Mouse (Mus musculus) liver, embryonic 11.5 days (tissue): ENCODE measurements around the gene Eno3. TPM values are rescaled to one million over a fixed set of nuclear protein-coding genes. Genes with fewer than 3 reads are reported as not detected.

Experiments used
- ATAC-seq: fragments of 200-750 bp; cut with Nextera tagmentation; replicated peaks from 2 replicates; pipeline ENCODE4 v1.8.0; 2017; ENCODE audit warnings: moderate number of reproducible peaks, mild to moderate bottlenecking, moderate TSS enrichment, moderate library complexity; ENCODE audit not compliant: low FRiP score
- DNase-seq: peaks from one replicate; pipeline ENCODE4 v3.0.0-alpha.2; 2017; ENCODE audit warnings: low spot score
- H3K27ac ChIP-seq: fragments of 300-500 bp; sonication (generic); 2 replicates; pipeline ENCODE4 v1.5.1; 2014; ENCODE audit warnings: mild to moderate bottlenecking, low read depth, low read length, control low read depth
- H3K27me3 ChIP-seq: fragments of 300-500 bp; sonication (generic); replicated peaks from 2 replicates; pipeline ENCODE4 v1.6.1; 2014; ENCODE audit warnings: low read length, mixed read lengths; ENCODE audit not compliant: control insufficient read depth, insufficient read depth
- H3K36me3 ChIP-seq: fragments of 300-500 bp; sonication (generic); 2 replicates; pipeline ENCODE4 v1.6.1; 2014; ENCODE audit warnings: mild to moderate bottlenecking, low read length, moderate library complexity, mixed read lengths; ENCODE audit not compliant: control insufficient read depth, insufficient read depth
- H3K4me1 ChIP-seq: fragments of 300-500 bp; sonication (generic); replicated peaks from 2 replicates; pipeline ENCODE4 v1.6.1; 2014; ENCODE audit warnings: low read length, mixed read lengths; ENCODE audit not compliant: control insufficient read depth, insufficient read depth
- H3K4me2 ChIP-seq: fragments of 300-500 bp; sonication (generic); 2 replicates; pipeline ENCODE4 v1.6.1; 2014; ENCODE audit warnings: mild to moderate bottlenecking, control low read depth, moderate library complexity
- H3K4me3 ChIP-seq: fragments of 300-500 bp; sonication (generic); 2 replicates; pipeline ENCODE4 v1.5.1; 2014; ENCODE audit warnings: low read depth, low read length, control low read depth
- H3K9ac ChIP-seq: fragments of 300-500 bp; sonication (generic); 2 replicates; pipeline ENCODE4 v1.6.1; 2014; ENCODE audit warnings: low read depth, low read length, control low read depth
- H3K9me3 ChIP-seq: fragments of 300-500 bp; sonication (generic); 2 replicates; pipeline ENCODE4 v1.6.1; 2016; ENCODE audit warnings: low read length, inconsistent platforms, mixed read lengths; ENCODE audit not compliant: control insufficient read depth
- WGBS: fragments of 180-500 bp; shearing (Covaris S2); extraction: QIAGEN DNeasy Blood & Tissue Kit; methylation state at CpG from one replicate; pipeline ENCODE4 v1.1.7; 2014; 5-methylcytosine and 5-hydroxymethylcytosine counted together
- polyA plus RNA-seq: library from polyadenylated mRNA; unstranded; fragments of >200 nt; fragmentation: Nextera tagmentation; extraction: Ambion mirVana; gene quantifications from 2 replicates; pipeline ENCODE4 v1.2.1, GENCODE M21; 2014

The Eno3 gene
- polyA plus RNA-seq, 1 experiment from 2014 or later = 20.1 TPM

DNA sequence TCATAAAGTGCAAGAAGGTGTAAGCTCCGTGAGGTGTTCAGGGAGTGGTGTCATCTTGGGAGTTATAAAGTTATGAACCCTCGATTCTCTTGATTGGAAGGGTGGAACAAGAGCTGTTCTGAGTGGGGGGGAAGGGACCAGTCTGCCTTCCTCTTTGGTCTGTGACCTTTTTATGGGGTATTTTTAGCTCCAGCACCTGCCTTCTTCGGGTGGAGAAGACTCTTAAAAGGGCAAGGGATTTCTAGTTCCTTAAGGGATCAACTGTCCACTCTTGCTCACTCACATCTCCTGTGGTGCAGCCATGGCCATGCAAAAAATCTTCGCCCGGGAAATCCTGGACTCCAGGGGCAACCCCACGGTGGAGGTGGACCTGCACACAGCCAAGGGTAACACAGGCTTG, 571 bp downstream of the Eno3 start:
- WGBS = 42% methylated on average over 6 of the region's 6 CpGs
- peak overlapping the region; percentile 100 for H3K27ac ChIP-seq

DNA sequence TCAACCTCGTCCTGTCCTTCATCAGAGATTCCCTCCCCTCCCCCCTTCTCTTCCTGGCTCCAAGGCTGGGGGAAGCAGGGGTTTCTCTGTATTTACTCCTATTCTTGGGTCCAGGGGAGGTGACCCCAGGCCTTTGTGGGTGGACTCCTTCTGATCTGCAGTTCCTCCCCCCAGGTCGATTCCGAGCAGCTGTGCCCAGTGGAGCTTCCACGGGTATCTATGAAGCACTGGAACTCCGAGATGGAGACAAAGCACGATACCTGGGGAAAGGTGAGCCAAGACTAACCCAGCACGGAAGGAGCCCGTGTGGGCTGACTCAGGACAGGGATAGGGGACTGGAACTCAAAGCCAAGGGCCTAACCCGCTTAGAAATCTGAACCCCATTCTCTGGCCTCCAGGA, 989 bp downstream of the Eno3 start:
- DNase-seq = no peak
- H3K36me3 ChIP-seq = peaks cover 5% of the 10 kb centered on the region
- H3K9me3 ChIP-seq = no peaks in the 10 kb centered on the region
- H3K4me1 ChIP-seq = peaks cover 30% of the 10 kb centered on the region
- no peak for ATAC-seq
- H3K27me3 ChIP-seq = no peaks in the 10 kb centered on the region
- WGBS = 59% methylated on average over 9 of the region's 9 CpGs
- no peak overlapping the region for H3K4me3 ChIP-seq
- H3K4me2 ChIP-seq = peak overlapping the region; percentile 92
- 0 out of 2 replicates have a peak overlapping the region, but pooled peaks have one; percentile 25 for H3K9ac ChIP-seq
- no peak overlapping the region for H3K27ac ChIP-seq

More for the DNA sequence above, 571 bp downstream of the Eno3 start:
- Histone ChIP-seq H3K9ac (0 out of 2 replicates have a peak overlapping the region, but pooled peaks have one; percentile 25), H3K36me3 (peaks cover 6% of the 10 kb centered on the region), H3K9me3 (no peaks in the 10 kb centered on the region), H3K4me1 (peaks cover 34% of the 10 kb centered on the region), H3K4me3 (no peak overlapping the region), H3K4me2 (peak overlapping the region; percentile 92), H3K27me3 (no peaks in the 10 kb centered on the region)
- DNase-seq = no peak
- no peak for ATAC-seq

DNA sequence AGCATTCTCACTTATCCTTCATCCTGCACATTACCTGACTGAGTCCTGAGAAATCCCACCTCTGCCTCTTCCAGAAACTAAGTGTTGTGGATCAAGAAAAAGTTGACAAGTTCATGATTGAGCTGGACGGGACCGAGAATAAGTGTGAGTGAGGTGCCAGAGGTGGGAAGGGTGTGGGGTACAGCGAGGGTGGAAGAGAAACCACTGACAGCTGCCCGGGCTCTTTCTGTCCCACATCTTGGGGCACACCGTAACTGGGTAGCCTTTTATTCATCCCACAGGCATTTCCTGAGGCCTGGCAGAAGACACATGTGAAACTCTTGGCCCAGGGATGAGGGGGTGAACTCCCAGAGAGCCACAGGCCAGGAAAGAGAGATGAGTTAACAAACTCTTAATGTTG, 1.5 kb downstream of the Eno3 start:
- WGBS = 75% methylated on average over 5 of the region's 5 CpGs
- H3K4me2 ChIP-seq = no peak overlapping the region; the same call in 1 of the 2 replicates
- H3K4me1 ChIP-seq = peaks cover 30% of the 10 kb centered on the region

DNA sequence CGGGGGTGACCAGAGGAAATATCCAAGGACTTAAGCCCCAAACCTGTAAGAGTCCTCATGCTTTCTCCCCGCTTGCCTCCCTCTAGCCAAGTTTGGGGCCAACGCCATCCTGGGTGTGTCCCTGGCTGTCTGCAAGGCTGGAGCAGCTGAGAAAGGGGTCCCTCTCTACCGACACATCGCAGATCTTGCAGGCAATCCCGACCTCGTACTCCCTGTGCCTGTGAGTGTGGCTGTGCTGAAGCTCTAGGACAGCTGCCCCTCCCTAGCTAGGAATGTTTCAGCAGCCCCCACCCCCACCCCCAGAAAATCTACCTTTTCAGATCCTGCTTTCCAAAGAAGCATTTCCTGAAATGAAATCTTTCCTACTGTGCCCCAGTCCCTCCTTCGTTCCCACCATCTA, 1.9 kb downstream of the Eno3 start:
- Histone ChIP-seq H3K9me3 (no peaks in the 10 kb centered on the region), H3K27ac (no peak overlapping the region; the same call in 1 of the 2 replicates), H3K36me3 (peaks cover 12% of the 10 kb centered on the region), H3K4me1 (peaks cover 30% of the 10 kb centered on the region), H3K27me3 (no peaks in the 10 kb centered on the region), H3K4me2 (no peak overlapping the region), H3K4me3 (no peak overlapping the region), H3K9ac (no peak overlapping the region)
- DNase-seq = no peak
- ATAC-seq = no peak
- WGBS = 60% methylated on average over 8 of the region's 8 CpGs

More for the DNA sequence above, 1.5 kb downstream of the Eno3 start:
- no peaks in the 10 kb centered on the region for H3K27me3 ChIP-seq
- H3K36me3 ChIP-seq = peaks cover 8% of the 10 kb centered on the region
- 0 out of 2 replicates have a peak overlapping the region, but pooled peaks have one; percentile 26 for H3K9ac ChIP-seq
- no peak overlapping the region for H3K4me3 ChIP-seq
- no peak overlapping the region; the same call in 1 of the 2 replicates for H3K27ac ChIP-seq
- H3K9me3 ChIP-seq = no peaks in the 10 kb centered on the region
- ATAC-seq (no peak), DNase-seq (no peak)

DNA sequence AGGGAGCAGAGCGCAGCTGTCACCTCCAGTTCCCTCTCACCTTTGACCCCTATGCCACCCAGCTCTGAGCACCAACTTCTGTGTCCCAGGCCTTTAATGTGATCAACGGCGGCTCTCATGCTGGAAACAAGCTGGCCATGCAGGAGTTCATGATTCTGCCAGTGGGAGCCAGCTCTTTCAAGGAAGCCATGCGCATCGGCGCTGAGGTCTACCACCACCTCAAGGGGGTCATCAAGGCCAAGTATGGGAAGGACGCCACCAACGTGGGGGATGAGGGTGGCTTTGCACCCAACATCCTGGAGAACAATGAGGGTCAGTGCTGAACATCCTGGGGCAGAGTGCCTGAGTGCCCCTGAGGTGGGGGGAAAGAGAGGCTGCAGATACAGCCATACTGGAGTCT, 3.6 kb downstream of the Eno3 start:
- 88% methylated on average over 8 of the region's 8 CpGs for WGBS

DNA sequence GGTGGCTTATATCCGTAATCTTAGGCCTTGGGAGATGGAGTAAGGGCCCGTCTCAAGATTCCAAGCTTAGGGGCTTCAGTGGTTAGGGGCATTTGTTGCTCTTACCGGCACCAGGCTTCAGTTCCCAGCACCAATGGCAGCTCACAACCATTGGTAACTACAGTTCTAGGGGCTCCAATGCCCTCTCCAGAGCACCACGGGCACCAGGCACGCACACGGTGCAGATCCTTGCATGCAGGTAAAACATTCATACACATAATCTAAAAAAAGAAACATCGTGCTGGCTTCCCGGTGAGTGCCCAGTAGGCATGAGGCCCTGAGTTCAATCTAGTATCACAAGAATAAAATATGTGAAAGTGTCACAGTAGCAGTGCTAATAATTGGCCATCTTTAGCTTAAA, 6.1 kb downstream of the Eno3 start:
- Histone ChIP-seq H3K4me3 (no peak overlapping the region), H3K27ac (no peak overlapping the region), H3K9ac (no peak overlapping the region), H3K36me3 (peaks cover 28% of the 10 kb centered on the region), H3K4me2 (no peak overlapping the region), H3K27me3 (no peaks in the 10 kb centered on the region), H3K9me3 (no peaks in the 10 kb centered on the region), H3K4me1 (peaks cover 14% of the 10 kb centered on the region)
- ATAC-seq (no peak), DNase-seq (no peak)
- 89% methylated on average over 8 of the region's 8 CpGs for WGBS

More for the DNA sequence above, 3.6 kb downstream of the Eno3 start:
- peaks cover 26% of the 10 kb centered on the region for H3K36me3 ChIP-seq
- no peak overlapping the region for H3K9ac ChIP-seq
- DNase-seq (no peak), ATAC-seq (no peak)
- no peaks in the 10 kb centered on the region for H3K27me3 ChIP-seq
- H3K4me1 ChIP-seq = peaks cover 29% of the 10 kb centered on the region
- no peak overlapping the region for H3K27ac ChIP-seq
- no peak overlapping the region for H3K4me2 ChIP-seq
- H3K4me3 ChIP-seq = no peak overlapping the region
- no peaks in the 10 kb centered on the region for H3K9me3 ChIP-seq

DNA sequence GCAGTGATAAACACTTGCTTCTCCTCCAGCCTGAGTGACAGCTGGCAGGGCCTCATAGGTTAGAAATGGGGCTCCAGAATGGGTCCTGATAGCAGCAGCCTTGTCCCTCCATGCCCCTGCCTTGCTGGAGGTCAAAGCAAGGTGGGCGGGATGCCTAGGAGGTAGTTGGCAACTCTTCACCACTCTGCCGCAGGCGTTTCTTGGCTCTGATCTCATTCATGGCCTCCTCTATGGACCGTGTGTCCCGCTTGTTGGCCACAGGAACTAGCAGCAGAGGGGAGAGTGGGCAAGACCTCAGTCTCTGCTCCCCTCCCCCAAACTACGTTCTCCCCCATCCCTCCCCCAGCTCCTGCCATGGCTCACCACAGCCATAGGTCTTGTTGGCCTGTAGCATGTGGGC, 7.0 kb downstream of the Eno3 start:
- ATAC-seq (no peak), DNase-seq (no peak)
- Histone ChIP-seq H3K27ac (no peak overlapping the region), H3K9ac (no peak overlapping the region), H3K4me3 (no peak overlapping the region), H3K4me2 (no peak overlapping the region), H3K4me1 (peaks cover 10% of the 10 kb centered on the region), H3K27me3 (no peaks in the 10 kb centered on the region), H3K36me3 (peaks cover 28% of the 10 kb centered on the region), H3K9me3 (no peaks in the 10 kb centered on the region)
- 93% methylated on average over 6 of the region's 6 CpGs for WGBS

DNA sequence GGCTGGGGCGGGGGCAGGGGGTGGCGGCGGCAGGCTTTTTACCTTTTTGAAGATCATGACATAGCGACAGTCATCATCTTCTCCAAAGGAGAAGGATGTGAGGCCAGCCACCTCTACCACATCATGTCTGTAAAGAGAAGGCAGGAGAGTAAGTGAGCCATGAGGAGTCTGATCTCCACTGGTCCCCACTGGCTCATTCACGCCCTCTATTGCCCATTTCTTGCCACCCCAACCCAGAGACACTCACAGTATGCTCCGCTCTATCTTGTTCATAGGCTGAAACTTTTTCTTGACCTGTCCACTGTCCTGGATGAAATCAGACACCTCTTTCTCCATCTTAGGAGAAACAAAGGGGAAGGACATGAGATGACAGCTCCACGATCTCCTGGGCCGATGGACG, 7.7 kb downstream of the Eno3 start:
- ATAC-seq (no peak), DNase-seq (no peak)
- H3K27ac ChIP-seq = no peak overlapping the region
- no peak overlapping the region for H3K4me3 ChIP-seq
- no peak overlapping the region for H3K4me2 ChIP-seq
- peaks cover 10% of the 10 kb centered on the region for H3K4me1 ChIP-seq
- H3K27me3 ChIP-seq = no peaks in the 10 kb centered on the region
- H3K9me3 ChIP-seq = no peaks in the 10 kb centered on the region
- WGBS = 89% methylated on average over 9 of the region's 9 CpGs
- no peak overlapping the region for H3K9ac ChIP-seq
- peaks cover 28% of the 10 kb centered on the region for H3K36me3 ChIP-seq

DNA sequence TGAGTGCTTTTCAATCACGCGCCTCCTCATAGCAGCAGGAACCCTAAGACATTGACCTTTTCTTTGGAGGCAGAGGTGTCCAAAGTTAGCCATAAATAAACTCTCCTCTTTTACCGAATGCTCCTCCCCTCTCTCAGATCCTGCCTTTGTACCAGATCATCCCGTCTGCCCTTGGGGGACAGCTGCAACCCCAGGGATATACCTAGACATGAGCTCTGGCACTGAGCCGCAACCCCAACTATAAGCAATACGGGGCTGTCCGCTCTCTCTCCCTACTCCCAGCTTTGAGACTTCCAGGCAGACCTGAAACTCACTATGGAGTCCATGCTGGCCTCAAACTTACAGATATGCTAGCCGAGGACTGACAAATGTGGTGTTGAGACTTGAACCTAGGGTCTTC, 9.7 kb downstream of the Eno3 start:
- H3K4me3 ChIP-seq = no peak overlapping the region
- no peaks in the 10 kb centered on the region for H3K9me3 ChIP-seq
- DNase-seq (no peak), ATAC-seq (no peak)
- WGBS = 95% methylated on average over 8 of the region's 8 CpGs
- H3K36me3 ChIP-seq = peaks cover 28% of the 10 kb centered on the region
- H3K27ac ChIP-seq = no peak overlapping the region
- H3K4me2 ChIP-seq = no peak overlapping the region
- no peaks in the 10 kb centered on the region for H3K27me3 ChIP-seq
- no peak overlapping the region for H3K9ac ChIP-seq
- peaks cover 20% of the 10 kb centered on the region for H3K4me1 ChIP-seq
